Mouse (Mus musculus) liver, postnatal 0 days (tissue): ENCODE measurements around the gene Avil. TPM values are rescaled to one million over a fixed set of nuclear protein-coding genes. Genes with fewer than 3 reads are reported as not detected.

Experiments
- ATAC-seq: fragments of 200-750 bp; cut with Nextera tagmentation; 2 replicates; pipeline ENCODE4 v1.8.0; 2017; ENCODE audit warnings: mild to moderate bottlenecking, moderate library complexity
- DNase-seq: peaks from one replicate; pipeline ENCODE4 v3.0.0-alpha.2; 2016
- H3K27ac ChIP-seq: fragments of 300-500 bp; sonication (generic); 2 replicates; pipeline ENCODE4 v1.5.1; 2014; ENCODE audit warnings: antibody characterized with exemption, moderate library complexity, mild to moderate bottlenecking, low read depth
- H3K27me3 ChIP-seq: fragments of 300-500 bp; sonication (generic); 2 replicates; pipeline ENCODE4 v1.6.1; 2014; ENCODE audit warnings: low read length, control low read depth, mixed read lengths; ENCODE audit not compliant: insufficient read depth
- H3K36me3 ChIP-seq: fragments of 300-500 bp; sonication (generic); replicated peaks from 2 replicates; pipeline ENCODE4 v1.6.1; 2014; ENCODE audit warnings: mild to moderate bottlenecking, control low read depth, low read length, moderate library complexity, mixed read lengths; ENCODE audit not compliant: insufficient read depth
- H3K4me1 ChIP-seq: fragments of 300-500 bp; sonication (generic); 2 replicates; pipeline ENCODE4 v1.6.1; 2014; ENCODE audit warnings: antibody characterized with exemption, mild to moderate bottlenecking, control low read depth; ENCODE audit not compliant: insufficient read depth
- H3K4me2 ChIP-seq: fragments of 300-500 bp; sonication (generic); 2 replicates; pipeline ENCODE4 v1.6.1; 2014; ENCODE audit warnings: low read depth, mild to moderate bottlenecking, low read length, moderate library complexity, mixed read lengths
- H3K4me3 ChIP-seq: fragments of 300-500 bp; sonication (generic); 2 replicates; pipeline ENCODE4 v1.5.1; 2014; ENCODE audit warnings: low read depth, low read length
- H3K9ac ChIP-seq: fragments of 300-500 bp; sonication (generic); replicated peaks from 2 replicates; pipeline ENCODE4 v1.6.1; 2014; ENCODE audit warnings: mild to moderate bottlenecking, moderate library complexity
- H3K9me3 ChIP-seq: fragments of 300-500 bp; sonication (generic); 2 replicates; pipeline ENCODE4 v1.6.1; 2016; ENCODE audit warnings: mild to moderate bottlenecking, control low read depth, low read length, mixed read lengths
- CTCF ChIP-seq: sonication (generic); IDR thresholded peaks from 2 replicates; pipeline ENCODE4 v1.5.1; 2016; ENCODE audit warnings: antibody characterized with exemption, low read depth
- EP300 ChIP-seq: IDR thresholded peaks from 2 replicates; pipeline ENCODE4 v1.6.1; 2016; ENCODE audit warnings: antibody characterized with exemption, low read depth, mild to moderate bottlenecking
- WGBS: fragments of 180-500 bp; shearing (Covaris S2); extraction: QIAGEN DNeasy Blood & Tissue Kit; methylation state at CpG from one replicate; pipeline ENCODE4 v1.1.7; 2014; ENCODE audit not compliant: insufficient replicate concordance; 5-methylcytosine and 5-hydroxymethylcytosine counted together
- polyA plus RNA-seq: library from polyadenylated mRNA; unstranded; fragments of >200 nt; fragmentation: Nextera tagmentation; extraction: Ambion mirVana; gene quantifications from 2 replicates; pipeline ENCODE4 v1.2.1, GENCODE M21; 2015

Avil gene
- polyA plus RNA-seq, 1 experiment from 2014 or later: not detected

- 65% methylated on average over 7 of the region's 8 CpGs for WGBS
- Histone ChIP-seq H3K27ac (no peak overlapping the region), H3K27me3 (no peaks in the 10 kb centered on the region), H3K9me3 (no peaks in the 10 kb centered on the region), H3K4me1 (0 out of 2 replicates have a peak, but pooled peaks cover 4% of the 10 kb centered on the region), H3K9ac (no peak overlapping the region), H3K4me3 (no peak overlapping the region), H3K4me2 (no peak overlapping the region), H3K36me3 (0 out of 2 replicates have a peak, but pooled peaks cover 3% of the 10 kb centered on the region)
- no peak for DNase-seq
- no peak for TF ChIP-seq EP300
- TF ChIP-seq CTCF: no peak
- no peak for ATAC-seq
Observed at GRCm38 (mm10) chr10:127033301-127033741, 32.8 kb downstream of the Avil start.

GRCm38 (mm10) chr10:127036273-127036672 is 35.8 kb downstream of the Avil start:
- no peaks in the 10 kb centered on the region for H3K4me1 ChIP-seq
- no peaks in the 10 kb centered on the region for H3K36me3 ChIP-seq
- ATAC-seq: peak; percentile 67
- TF ChIP-seq CTCF: no peak
- TF ChIP-seq EP300: no peak
- H3K9ac ChIP-seq: no peak overlapping the region
- no peak overlapping the region for H3K4me3 ChIP-seq
- WGBS: 69% methylated on average over 12 of the region's 12 CpGs
- no peak overlapping the region for H3K4me2 ChIP-seq
- H3K27ac ChIP-seq: no peak overlapping the region
- peaks cover 7% of the 10 kb centered on the region; the same call in 1 of the 2 replicates for H3K27me3 ChIP-seq
- no peak for DNase-seq
- no peaks in the 10 kb centered on the region for H3K9me3 ChIP-seq

DNA sequence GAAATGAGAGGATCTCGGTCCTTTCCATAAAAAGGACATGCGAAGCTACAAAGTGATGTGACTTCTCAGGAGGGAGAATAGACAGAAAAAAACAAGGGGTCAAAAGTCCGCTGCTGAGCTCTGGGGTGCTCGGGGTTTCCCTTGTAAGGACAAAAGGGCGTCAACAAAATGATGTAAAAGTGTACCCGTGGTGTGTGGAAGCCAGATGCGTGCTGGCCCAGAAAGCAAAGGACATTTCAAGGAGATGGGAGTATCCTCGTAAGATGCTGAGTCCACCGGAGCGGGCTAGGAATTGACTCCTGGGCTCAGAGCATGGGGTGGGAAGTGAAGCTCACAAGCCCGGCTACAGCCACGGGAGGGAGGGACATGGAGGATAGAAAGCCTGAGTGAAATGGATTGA is 37.1 kb downstream of the Avil start:
- H3K4me1 ChIP-seq: peaks cover 7% of the 10 kb centered on the region
- peaks cover 8% of the 10 kb centered on the region; the same call in 1 of the 2 replicates for H3K27me3 ChIP-seq
- 67% methylated on average over 12 of the region's 12 CpGs for WGBS
- no peak overlapping the region for H3K27ac ChIP-seq
- ATAC-seq (no peak), DNase-seq (no peak)
- no peak overlapping the region for H3K4me3 ChIP-seq
- no peaks in the 10 kb centered on the region for H3K36me3 ChIP-seq
- TF ChIP-seq EP300: no peak
- TF ChIP-seq CTCF: no peak
- no peaks in the 10 kb centered on the region for H3K9me3 ChIP-seq
- no peak overlapping the region for H3K9ac ChIP-seq
- no peak overlapping the region for H3K4me2 ChIP-seq

- peaks cover 11% of the 10 kb centered on the region for H3K4me1 ChIP-seq
- peak overlapping the region; percentile 90 for H3K4me2 ChIP-seq
- WGBS: 2% methylated on average over 20 of the region's 20 CpGs
- DNase-seq (no peak), ATAC-seq (no peak)
- no peaks in the 10 kb centered on the region for H3K9me3 ChIP-seq
- peak overlapping the region; percentile 72 for H3K4me3 ChIP-seq
- H3K27me3 ChIP-seq: peaks cover 8% of the 10 kb centered on the region; the same call in 1 of the 2 replicates
- H3K36me3 ChIP-seq: peaks cover 3% of the 10 kb centered on the region; the same call in 1 of the 2 replicates
- no peak for TF ChIP-seq EP300
- TF ChIP-seq CTCF: no peak
- H3K27ac ChIP-seq: no peak overlapping the region
- peak overlapping the region; percentile 62 for H3K9ac ChIP-seq
Observed at GRCm38 (mm10) chr10:127040569-127041214, 40.2 kb downstream of the Avil start.

DNA sequence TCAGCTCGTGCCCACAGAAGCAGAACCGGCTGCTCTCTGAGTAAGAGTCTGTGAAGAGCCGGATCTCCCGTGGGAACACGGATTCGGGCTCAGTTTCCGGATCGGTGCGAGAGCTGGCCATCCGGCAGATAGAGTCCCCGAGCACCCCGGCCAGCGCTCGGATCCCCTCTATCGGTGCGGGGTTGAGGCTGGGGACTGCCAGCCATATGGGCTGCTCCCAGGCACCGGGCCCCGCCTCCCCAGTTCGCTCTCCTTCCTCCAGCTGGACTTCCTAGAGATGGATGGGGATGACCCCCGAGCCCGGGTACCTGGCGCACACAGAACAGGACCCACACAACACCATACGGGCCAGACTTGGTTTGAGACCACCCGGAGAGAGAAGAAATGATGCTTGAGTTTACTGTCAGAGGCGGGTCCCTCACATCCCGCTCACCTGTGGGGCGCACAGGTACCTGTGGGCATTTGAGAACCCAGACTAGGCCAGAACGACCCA is 40.8 kb downstream of the Avil start, which contains the start of the genes Mettl1 and Eef1akmt3:
Gene Mettl1 (plus strand): TSS at position 141 of the 493 bp plus-strand sequence.
Gene Eef1akmt3 (minus strand): TSS at position 240 of the 493 bp plus-strand sequence.
- H3K36me3 ChIP-seq: peaks cover 3% of the 10 kb centered on the region; the same call in 1 of the 2 replicates
- peak within 1 kb of the TSS; percentile 52; the same call in 1 of the 2 replicates for H3K27ac ChIP-seq
- peak within 1 kb of the TSS; percentile 90 for H3K4me2 ChIP-seq
- peaks cover 11% of the 10 kb centered on the region for H3K4me1 ChIP-seq
- DNase-seq: peak; percentile 40
- H3K9me3 ChIP-seq: no peaks in the 10 kb centered on the region
- peak within 1 kb of the TSS; percentile 72 for H3K4me3 ChIP-seq
- peak within 1 kb of the TSS; percentile 62 for H3K9ac ChIP-seq
- no peak for TF ChIP-seq CTCF
- peak; percentile 47 for ATAC-seq
- 0% methylated on average over 28 of the region's 28 CpGs for WGBS
- peaks cover 8% of the 10 kb centered on the region; the same call in 1 of the 2 replicates for H3K27me3 ChIP-seq

- Histone ChIP-seq H3K27me3 (peaks cover 8% of the 10 kb centered on the region; the same call in 1 of the 2 replicates), H3K4me3 (peak overlapping the region; percentile 72), H3K27ac (peak overlapping the region; percentile 52; the same call in 1 of the 2 replicates), H3K36me3 (peaks cover 3% of the 10 kb centered on the region; the same call in 1 of the 2 replicates), H3K4me1 (peaks cover 11% of the 10 kb centered on the region), H3K4me2 (peak overlapping the region; percentile 90), H3K9me3 (no peaks in the 10 kb centered on the region), H3K9ac (peak overlapping the region; percentile 62)
- DNase-seq: peak; percentile 89
- TF ChIP-seq CTCF: no peak
- TF ChIP-seq EP300: no peak
- WGBS: 1% methylated on average over 44 of the region's 44 CpGs
- peak; percentile 91 for ATAC-seq
Observed at GRCm38 (mm10) chr10:127041774-127042338, 41.3 kb downstream of the Avil start.
